Mouse (Mus musculus): ENCODE measurements around the gene Wwox. TPM values are rescaled to one million over a fixed set of nuclear protein-coding genes. Genes with fewer than 3 reads are reported as not detected.

The Wwox gene
- total RNA-seq, 2 experiments from 2014 or later: 28.8 to 30.2 TPM

DNA sequence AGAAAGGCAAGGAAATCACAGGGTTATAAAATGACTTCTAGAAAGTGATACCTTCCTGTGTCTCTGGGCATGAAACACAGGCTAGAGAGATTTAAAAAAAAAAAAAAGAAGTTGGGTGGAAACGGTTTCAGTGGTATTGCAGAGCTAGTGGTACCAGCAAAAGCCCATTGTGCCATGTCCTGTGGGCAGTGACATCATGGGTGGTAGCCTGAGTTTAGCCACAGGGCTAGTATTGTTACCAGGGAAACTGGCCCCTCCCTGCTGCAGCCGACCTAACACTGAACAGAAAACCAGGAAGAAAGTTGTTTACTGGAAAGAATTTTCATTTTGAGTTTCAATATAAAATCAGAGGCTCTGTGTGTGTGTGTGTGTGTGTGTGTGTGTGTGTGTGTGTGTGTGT, 836.8 kb downstream of the Wwox start:
- DNase-seq (ENCODE audit: low spot score in 2 of 2): no peak

- no peak for DNase-seq (ENCODE audit: low spot score in 2 of 2)
These were observed 838.8 kb downstream of the Wwox start for GRCm38 (mm10) chr8:115278291-115278690.

- no peak for DNase-seq (ENCODE audit: low spot score in 2 of 2)
These were observed 850.8 kb downstream of the Wwox start for GRCm38 (mm10) chr8:115290224-115290623.

- DNase-seq (ENCODE audit: low spot score in 2 of 2): no peak
These were observed 857.3 kb downstream of the Wwox start for GRCm38 (mm10) chr8:115296760-115297159.

GRCm38 (mm10) chr8:115302484-115302883, 863.0 kb downstream of the Wwox start:
- no peak for DNase-seq (ENCODE audit: low spot score in 2 of 2)

- DNase-seq (ENCODE audit: low spot score in 2 of 2): no peak
These were observed 868.0 kb downstream of the Wwox start for GRCm38 (mm10) chr8:115307412-115307811.

DNA sequence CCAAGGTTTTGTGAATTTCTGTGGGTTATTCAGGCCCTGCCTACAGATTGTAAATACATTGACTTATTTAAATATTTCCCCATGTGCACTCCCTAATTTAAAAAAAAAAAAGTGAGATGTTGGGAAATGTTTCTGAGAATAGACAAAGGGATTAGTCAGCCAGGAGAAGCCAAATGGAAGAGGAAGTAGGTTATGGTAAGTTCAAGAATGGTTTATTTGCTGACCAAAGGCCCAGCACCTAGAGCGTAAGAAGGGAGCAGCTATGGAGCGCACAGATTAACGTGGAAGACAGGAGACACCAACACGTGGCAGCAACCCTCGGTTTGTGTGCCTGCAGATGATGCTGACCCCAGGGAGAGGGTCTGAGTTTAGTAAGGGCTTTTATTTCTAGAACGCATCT, 871.5 kb downstream of the Wwox start:
- DNase-seq (ENCODE audit: low spot score in 2 of 2): no peak

DNA sequence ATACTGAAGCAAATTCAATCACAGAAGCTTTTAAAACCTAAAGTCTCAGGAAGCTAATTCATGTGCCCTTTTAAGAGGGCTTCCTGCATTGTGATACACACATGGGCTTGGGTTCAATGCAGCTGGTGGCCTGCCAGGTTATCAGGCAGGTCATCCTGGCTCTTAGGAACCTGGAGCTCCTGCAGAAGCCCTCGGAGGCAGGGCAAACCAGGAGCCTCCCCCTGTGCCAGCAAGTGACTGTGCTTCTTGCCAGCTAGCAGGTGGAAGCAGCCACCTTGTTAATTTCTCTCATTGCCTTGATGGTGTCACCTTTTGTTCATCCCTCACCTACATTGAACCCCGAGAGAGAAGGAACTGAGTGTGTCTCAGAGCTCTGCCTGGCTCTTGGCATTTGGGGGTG, 872.9 kb downstream of the Wwox start:
- DNase-seq (ENCODE audit: low spot score in 2 of 2): no peak

DNA sequence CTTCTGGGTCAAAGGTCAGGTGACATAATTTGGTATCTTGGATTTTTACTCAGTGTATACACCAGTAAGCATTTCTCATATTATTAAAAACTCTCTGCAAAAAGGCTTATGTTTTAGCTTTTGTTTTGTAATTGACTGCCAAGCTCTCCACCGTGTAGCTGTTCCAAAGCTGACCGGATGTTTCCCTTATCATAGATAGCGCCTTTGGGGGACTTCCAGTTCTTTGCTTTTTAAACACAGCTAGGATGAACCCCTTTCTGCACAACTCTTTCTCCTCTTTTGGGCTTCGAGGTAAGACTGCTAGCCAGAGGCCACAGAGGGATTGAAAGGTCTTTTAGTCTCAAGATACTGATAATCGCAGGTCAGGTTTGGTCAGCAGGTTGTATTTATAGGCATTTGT, 883.0 kb downstream of the Wwox start:
- no peak for DNase-seq (ENCODE audit: low spot score in 2 of 2)

- no peak for DNase-seq (ENCODE audit: low spot score in 2 of 2)
These were observed 891.2 kb downstream of the Wwox start for GRCm38 (mm10) chr8:115330671-115331070.

- no peak for DNase-seq (ENCODE audit: low spot score in 2 of 2)
These were observed 894.5 kb downstream of the Wwox start for GRCm38 (mm10) chr8:115333972-115334371.

DNA sequence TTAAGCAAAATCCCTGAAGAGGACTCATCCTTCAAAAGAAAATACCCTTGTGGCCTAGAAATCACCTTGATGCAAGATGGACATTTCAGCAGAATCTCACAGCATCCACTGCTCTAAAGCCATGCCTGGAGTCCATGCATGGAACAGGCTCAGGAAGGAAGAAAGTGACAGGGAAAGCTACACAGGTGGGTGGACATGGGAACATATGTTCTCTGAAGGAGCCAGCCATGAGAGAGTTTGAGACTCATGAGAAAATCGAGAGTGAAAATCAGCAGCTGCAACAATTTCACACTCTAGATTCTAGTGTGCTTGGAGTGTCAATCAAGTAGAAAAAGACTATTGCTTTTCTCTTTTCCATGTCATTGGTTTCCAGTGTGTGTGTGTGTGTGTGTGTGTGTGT, 896.9 kb downstream of the Wwox start:
- no peak for DNase-seq (ENCODE audit: low spot score in 2 of 2)

- DNase-seq (ENCODE audit: low spot score in 2 of 2): no peak
These were observed 909.2 kb downstream of the Wwox start for GRCm38 (mm10) chr8:115348704-115349103.

GRCm38 (mm10) chr8:115350707-115351106, 911.3 kb downstream of the Wwox start:
- no peak for DNase-seq (ENCODE audit: low spot score in 2 of 2)

- DNase-seq (ENCODE audit: low spot score in 2 of 2): no peak
These were observed 918.3 kb downstream of the Wwox start for GRCm38 (mm10) chr8:115357663-115358335.

DNA sequence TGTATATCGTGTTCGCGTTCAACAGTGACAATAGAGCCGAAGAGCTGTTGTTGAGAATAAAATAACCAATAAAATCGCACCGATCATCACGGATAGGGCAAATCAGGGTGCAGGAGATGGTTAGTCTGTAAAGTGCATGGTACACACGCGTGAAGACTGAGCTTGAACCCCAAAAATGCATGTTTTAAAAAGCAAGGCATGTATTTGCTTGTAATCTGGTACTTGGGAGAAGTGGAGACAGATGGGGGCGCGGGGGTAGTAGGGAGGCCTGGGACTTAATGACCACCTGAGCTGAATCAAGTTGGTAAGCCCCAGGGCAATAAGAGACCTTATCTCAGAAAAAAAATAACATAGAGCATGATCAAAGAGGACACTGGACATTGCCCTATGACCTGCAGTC, 919.0 kb downstream of the Wwox start:
- DNase-seq (ENCODE audit: low spot score in 2 of 2): no peak

DNA sequence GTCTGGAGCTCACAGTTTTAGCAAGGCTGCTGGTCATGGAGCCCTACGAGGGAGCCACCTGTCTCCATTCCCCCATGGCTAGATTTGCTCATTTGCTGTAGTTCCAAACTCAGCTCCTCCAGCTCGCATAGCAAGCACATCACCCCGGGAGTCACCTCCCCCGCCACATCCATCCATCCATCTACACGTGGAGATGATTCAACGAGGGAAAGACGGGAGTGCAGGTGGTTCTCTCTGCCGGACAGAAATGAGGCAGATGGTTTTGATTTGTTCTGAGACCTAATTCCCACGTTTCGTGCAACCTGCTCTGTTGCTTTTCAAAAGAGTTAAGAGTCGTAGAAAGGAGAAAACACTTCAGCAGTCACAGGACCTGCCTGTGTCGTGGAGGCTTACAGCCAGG, 920.2 kb downstream of the Wwox start:
- DNase-seq (ENCODE audit: low spot score in 2 of 2): no peak

GRCm38 (mm10) chr8:115362518-115362917, 923.1 kb downstream of the Wwox start:
- DNase-seq (ENCODE audit: low spot score in 2 of 2): no peak

GRCm38 (mm10) chr8:115374957-115375356, 935.5 kb downstream of the Wwox start:
- DNase-seq (ENCODE audit: low spot score in 2 of 2): no peak

DNA sequence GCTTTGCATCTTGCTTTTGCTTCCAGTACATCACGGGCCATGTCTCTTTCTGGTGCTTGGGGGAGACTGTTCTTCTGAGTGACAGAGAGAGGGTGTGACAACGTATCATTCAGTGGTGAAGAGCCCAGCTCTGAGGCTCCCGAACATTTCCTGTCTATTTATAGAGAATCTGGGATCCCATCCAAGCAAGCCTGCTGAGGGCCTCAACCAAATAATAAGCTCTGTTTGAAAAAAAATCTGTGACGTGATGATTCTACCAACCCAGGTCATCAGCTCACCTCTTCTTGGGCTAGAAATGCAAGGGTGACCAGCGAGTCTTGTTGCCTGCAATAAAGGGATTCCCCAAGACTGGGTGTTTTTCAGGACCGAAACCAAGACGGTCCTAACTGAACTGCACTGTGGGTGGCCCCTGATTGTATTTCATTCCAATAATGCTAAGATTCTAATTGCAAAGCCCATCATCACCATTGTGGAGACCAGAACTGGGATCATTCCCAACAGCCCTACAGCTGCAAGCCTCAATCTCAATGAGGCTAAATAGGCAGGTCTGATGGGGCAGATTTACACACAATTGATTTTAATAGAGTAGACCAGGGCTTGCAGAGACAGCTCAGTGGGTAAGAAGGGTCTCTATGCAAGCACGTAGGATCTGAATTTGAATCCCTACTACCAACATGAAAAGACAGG, 936.0 kb downstream of the Wwox start:
- DNase-seq (ENCODE audit: low spot score in 2 of 2): no peak

- no peak for DNase-seq (ENCODE audit: low spot score in 2 of 2)
These were observed 937.9 kb downstream of the Wwox start for GRCm38 (mm10) chr8:115377321-115377720.

- no peak for DNase-seq (ENCODE audit: low spot score in 2 of 2)
These were observed 940.6 kb downstream of the Wwox start for GRCm38 (mm10) chr8:115380017-115380416.

GRCm38 (mm10) chr8:115390921-115391504, 951.6 kb downstream of the Wwox start:
- DNase-seq (ENCODE audit: low spot score in 2 of 2): no peak
